Mouse (Mus musculus): ENCODE data around the gene Taf6l. TPM values are rescaled to one million over a fixed set of nuclear protein-coding genes. Genes with fewer than 3 reads are reported as not detected.

Taf6l gene
- polyA plus RNA-seq, 1 experiment from 2014 or later: 23.0 TPM

GRCm38 (mm10) chr19:8819596-8820423 lies 33.6 kb upstream of the Taf6l start, which contains the start of gene Hnrnpul2:
TSS of gene Hnrnpul2 (plus strand) at chr19:8820010.
- ATAC-seq (ENCODE audit: insufficient number of reproducible peaks, low FRiP score, low TSS enrichment, low read depth): peak; percentile 96
- Histone ChIP-seq H3K27ac (replicated peaks; ENCODE audit: low read depth, low read length) (peak within 1 kb of the TSS; percentile 98), H3K27me3 (ENCODE audit: control insufficient read depth, insufficient read depth, low read length) (no peaks in the 10 kb centered on the region), H3K4me1 (ENCODE audit: control insufficient read depth, insufficient read depth, low read length) (peaks cover 14% of the 10 kb centered on the region), H3K4me3 (ENCODE audit: low read depth, low read length) (peak within 1 kb of the TSS; percentile 100), H3K36me3 (ENCODE audit: control insufficient read depth, insufficient read depth, low read length) (peaks cover 7% of the 10 kb centered on the region; the same call in 1 of the 2 replicates), H3K9me3 (ENCODE audit: control insufficient read depth, low read length) (no peaks in the 10 kb centered on the region), H3K9ac (ENCODE audit: low read length) (peak within 1 kb of the TSS; percentile 95), H3K4me2 (ENCODE audit: low read depth, severe bottlenecking) (peak within 1 kb of the TSS; percentile 82)
- peak; percentile 95 for DNase-seq (ENCODE audit: low spot score)
- under 1% methylated on average over 77 of the region's 83 CpGs for WGBS

GRCm38 (mm10) chr19:8818801-8819595 lies 32.8 kb upstream of the Taf6l start, which contains the start of gene Ttc9c:
TSS of gene Ttc9c (minus strand) at chr19:8819333.
- H3K9ac ChIP-seq (ENCODE audit: low read length): peak within 1 kb of the TSS; percentile 95

DNA sequence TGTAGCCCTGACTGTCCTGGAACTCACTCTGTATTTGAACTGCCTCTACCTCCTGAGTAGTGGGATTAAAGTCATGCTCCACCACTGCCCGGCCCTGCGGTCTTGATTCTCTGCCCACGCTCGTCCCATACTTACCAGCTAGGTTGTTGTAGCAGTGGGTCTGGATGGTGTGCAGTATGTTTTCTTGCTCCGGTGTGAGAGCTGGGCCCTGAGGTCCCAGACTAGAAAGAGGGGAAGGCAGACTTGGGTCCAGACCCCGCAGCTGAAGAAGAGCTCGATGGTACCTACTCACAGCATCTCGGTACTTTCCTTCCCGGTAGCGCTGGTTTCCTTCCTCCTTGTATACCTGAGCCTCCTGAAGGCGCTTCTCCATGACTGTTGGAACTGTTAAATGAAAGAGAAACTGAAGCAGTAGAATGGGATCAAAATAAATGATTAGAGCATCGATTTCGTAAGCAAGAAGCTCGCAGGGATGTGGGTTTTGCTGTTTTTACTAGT lies 32.1 kb upstream of the Taf6l start:
- 30% methylated on average over 14 of the region's 14 CpGs for WGBS
- H3K27me3 ChIP-seq (ENCODE audit: control insufficient read depth, insufficient read depth, low read length): no peaks in the 10 kb centered on the region
- no peaks in the 10 kb centered on the region for H3K9me3 ChIP-seq (ENCODE audit: control insufficient read depth, low read length)
- H3K4me2 ChIP-seq (ENCODE audit: low read depth, severe bottlenecking): peak overlapping the region; percentile 82
- no peak for ATAC-seq (ENCODE audit: insufficient number of reproducible peaks, low FRiP score, low TSS enrichment, low read depth)
- DNase-seq (ENCODE audit: low spot score): no peak
- H3K27ac ChIP-seq (replicated peaks; ENCODE audit: low read depth, low read length): peak overlapping the region; percentile 91
- peaks cover 13% of the 10 kb centered on the region; the same call in 1 of the 2 replicates for H3K36me3 ChIP-seq (ENCODE audit: control insufficient read depth, insufficient read depth, low read length)
- H3K4me3 ChIP-seq (ENCODE audit: low read depth, low read length): peak overlapping the region; percentile 100
- peaks cover 14% of the 10 kb centered on the region for H3K4me1 ChIP-seq (ENCODE audit: control insufficient read depth, insufficient read depth, low read length)
- peak overlapping the region; percentile 76 for H3K9ac ChIP-seq (ENCODE audit: low read length)

More at GRCm38 (mm10) chr19:8818801-8819595, 32.8 kb upstream of the Taf6l start, which contains the start of gene Ttc9c:
- Histone ChIP-seq H3K9me3 (ENCODE audit: control insufficient read depth, low read length) (no peaks in the 10 kb centered on the region), H3K4me2 (ENCODE audit: low read depth, severe bottlenecking) (peak within 1 kb of the TSS; percentile 82), H3K36me3 (ENCODE audit: control insufficient read depth, insufficient read depth, low read length) (peaks cover 13% of the 10 kb centered on the region; the same call in 1 of the 2 replicates), H3K27me3 (ENCODE audit: control insufficient read depth, insufficient read depth, low read length) (no peaks in the 10 kb centered on the region), H3K4me3 (ENCODE audit: low read depth, low read length) (peak within 1 kb of the TSS; percentile 100), H3K27ac (replicated peaks; ENCODE audit: low read depth, low read length) (peak within 1 kb of the TSS; percentile 98), H3K4me1 (ENCODE audit: control insufficient read depth, insufficient read depth, low read length) (peaks cover 14% of the 10 kb centered on the region)
- ATAC-seq (ENCODE audit: insufficient number of reproducible peaks, low FRiP score, low TSS enrichment, low read depth): peak; percentile 95
- peak; percentile 98 for DNase-seq (ENCODE audit: low spot score)
- under 1% methylated on average over 33 of the region's 33 CpGs for WGBS

GRCm38 (mm10) chr19:8817001-8817400 lies 30.8 kb upstream of the Taf6l start:
- no peak for ATAC-seq (ENCODE audit: insufficient number of reproducible peaks, low FRiP score, low TSS enrichment, low read depth)
- Histone ChIP-seq H3K4me3 (ENCODE audit: low read depth, low read length) (0 out of 2 replicates have a peak overlapping the region, but pooled peaks have one; percentile 0), H3K4me1 (ENCODE audit: control insufficient read depth, insufficient read depth, low read length) (peaks cover 10% of the 10 kb centered on the region), H3K9me3 (ENCODE audit: control insufficient read depth, low read length) (no peaks in the 10 kb centered on the region), H3K4me2 (ENCODE audit: low read depth, severe bottlenecking) (no peak overlapping the region), H3K27me3 (ENCODE audit: control insufficient read depth, insufficient read depth, low read length) (no peaks in the 10 kb centered on the region), H3K36me3 (ENCODE audit: control insufficient read depth, insufficient read depth, low read length) (peaks cover 13% of the 10 kb centered on the region), H3K9ac (ENCODE audit: low read length) (no peak overlapping the region), H3K27ac (replicated peaks; ENCODE audit: low read depth, low read length) (no peak overlapping the region)
- no peak for DNase-seq (ENCODE audit: low spot score)
- WGBS: 91% methylated on average over 3 of the region's 3 CpGs

DNA sequence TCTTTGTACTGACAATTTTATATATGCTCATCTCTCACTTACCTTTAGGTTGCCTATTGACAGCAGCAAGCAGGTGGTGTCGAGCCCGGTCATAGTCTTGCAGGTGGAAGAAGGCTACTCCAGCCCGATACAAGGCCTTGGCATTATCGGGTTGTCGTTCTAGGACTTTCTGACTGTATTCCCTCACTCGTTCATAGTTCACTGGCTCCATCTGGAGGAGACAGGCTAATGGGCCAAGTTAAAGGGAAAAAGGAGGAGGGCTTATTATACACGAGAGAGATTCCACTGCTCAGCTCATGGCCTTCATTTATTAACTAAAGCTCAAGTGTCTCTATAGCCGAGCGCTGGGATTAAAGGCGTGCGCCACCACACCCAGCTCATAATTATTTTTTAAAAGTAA lies 29.6 kb upstream of the Taf6l start:
- Histone ChIP-seq H3K9ac (ENCODE audit: low read length) (no peak overlapping the region), H3K9me3 (ENCODE audit: control insufficient read depth, low read length) (no peaks in the 10 kb centered on the region), H3K4me1 (ENCODE audit: control insufficient read depth, insufficient read depth, low read length) (peaks cover 8% of the 10 kb centered on the region), H3K27me3 (ENCODE audit: control insufficient read depth, insufficient read depth, low read length) (no peaks in the 10 kb centered on the region), H3K27ac (replicated peaks; ENCODE audit: low read depth, low read length) (no peak overlapping the region), H3K4me3 (ENCODE audit: low read depth, low read length) (no peak overlapping the region), H3K4me2 (ENCODE audit: low read depth, severe bottlenecking) (no peak overlapping the region), H3K36me3 (ENCODE audit: control insufficient read depth, insufficient read depth, low read length) (peaks cover 16% of the 10 kb centered on the region)
- ATAC-seq (ENCODE audit: insufficient number of reproducible peaks, low FRiP score, low TSS enrichment, low read depth) (no peak), DNase-seq (ENCODE audit: low spot score) (no peak)
- 88% methylated on average over 11 of the region's 11 CpGs for WGBS

- Histone ChIP-seq H3K4me2 (ENCODE audit: low read depth, severe bottlenecking) (no peak overlapping the region), H3K36me3 (ENCODE audit: control insufficient read depth, insufficient read depth, low read length) (peaks cover 10% of the 10 kb centered on the region), H3K27me3 (ENCODE audit: control insufficient read depth, insufficient read depth, low read length) (no peaks in the 10 kb centered on the region), H3K9me3 (ENCODE audit: control insufficient read depth, low read length) (no peaks in the 10 kb centered on the region), H3K9ac (ENCODE audit: low read length) (no peak overlapping the region), H3K4me1 (ENCODE audit: control insufficient read depth, insufficient read depth, low read length) (0 out of 2 replicates have a peak, but pooled peaks cover 4% of the 10 kb centered on the region), H3K27ac (replicated peaks; ENCODE audit: low read depth, low read length) (no peak overlapping the region), H3K4me3 (ENCODE audit: low read depth, low read length) (no peak overlapping the region)
- DNase-seq (ENCODE audit: low spot score) (no peak), ATAC-seq (ENCODE audit: insufficient number of reproducible peaks, low FRiP score, low TSS enrichment, low read depth) (no peak)
- WGBS: 92% methylated on average over 5 of the region's 5 CpGs
Observed at GRCm38 (mm10) chr19:8806810-8807209, 20.6 kb upstream of the Taf6l start.

GRCm38 (mm10) chr19:8803879-8804660 lies 17.9 kb upstream of the Taf6l start:
- Histone ChIP-seq H3K9ac (ENCODE audit: low read length) (no peak overlapping the region), H3K4me1 (ENCODE audit: control insufficient read depth, insufficient read depth, low read length) (0 out of 2 replicates have a peak, but pooled peaks cover 4% of the 10 kb centered on the region), H3K4me3 (ENCODE audit: low read depth, low read length) (no peak overlapping the region), H3K4me2 (ENCODE audit: low read depth, severe bottlenecking) (no peak overlapping the region), H3K27me3 (ENCODE audit: control insufficient read depth, insufficient read depth, low read length) (no peaks in the 10 kb centered on the region), H3K9me3 (ENCODE audit: control insufficient read depth, low read length) (no peaks in the 10 kb centered on the region), H3K36me3 (ENCODE audit: control insufficient read depth, insufficient read depth, low read length) (peaks cover 7% of the 10 kb centered on the region; the same call in 1 of the 2 replicates), H3K27ac (replicated peaks; ENCODE audit: low read depth, low read length) (no peak overlapping the region)
- DNase-seq (ENCODE audit: low spot score) (no peak), ATAC-seq (ENCODE audit: insufficient number of reproducible peaks, low FRiP score, low TSS enrichment, low read depth) (no peak)
- WGBS: 92% methylated on average over 11 of the region's 11 CpGs

Measured in limb, embryonic 11.5 days (tissue).